Mouse (Mus musculus) small intestine, adult 2 months (tissue): ENCODE measurements around the gene Olfr1161.

ENCODE experiments used
- CTCF ChIP-seq: fragments of 200-500 bp; IDR thresholded peaks from 2 replicates; pipeline ENCODE4 v1.5.1; 2012; ENCODE audit warnings: low read depth, mild to moderate bottlenecking, control low read depth, inconsistent platforms, low read length, moderate library complexity, mixed read lengths; ENCODE audit not compliant: insufficient replicate concordance, insufficient read length; ENCODE audit errors: extremely low read depth
- POLR2A ChIP-seq: fragments of 200-500 bp; IDR thresholded peaks from 2 replicates; pipeline ENCODE4 v1.6.1; 2012; ENCODE audit warnings: low read depth, mild to moderate bottlenecking, control low read depth, inconsistent platforms, low read length, moderate library complexity

DNA sequence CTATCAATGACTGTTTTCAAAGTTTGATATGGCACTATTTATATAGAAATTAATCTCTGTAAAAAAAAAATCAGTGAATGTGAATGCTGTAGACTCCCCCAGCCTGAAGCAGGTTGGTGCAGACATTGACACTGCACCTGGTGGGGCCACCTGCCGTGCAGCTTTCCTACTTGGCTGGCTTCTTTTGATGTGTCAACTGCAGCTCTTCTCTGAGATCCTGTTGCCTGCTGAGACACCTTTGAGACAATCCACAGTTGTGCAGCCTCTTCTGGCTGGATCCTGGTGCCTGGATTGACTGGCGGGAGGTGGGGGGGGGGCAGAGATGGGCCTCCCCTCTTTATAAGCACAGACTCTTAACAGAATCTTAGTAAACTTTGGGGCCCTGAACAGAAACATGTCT, 41.0 kb downstream of the Olfr1161 start:
- TF ChIP-seq CTCF (no peak), POLR2A (no peak)
